In genomic region chr7:99876345-99876744, GRCm38 (mm10) we compare ENCODE assay signal across 9 mouse cellular contexts. TPM values are rescaled to one million over a fixed set of nuclear protein-coding genes. Genes with fewer than 3 reads are reported as not detected.
A peak's percentile ranks its signal among the peaks of the same experiment; 100 is the strongest.
DNase-seq lines count a peak whose midpoint lies in the region; ATAC-seq and TF ChIP-seq lines count a peak whose summit lies in the region.
"Had no signal": no experiment of that assay in that cellular context is flagged by ENCODE, and none has a peak within 500 bp of the region (broad histone marks: within the 10 kb centered on the region; RNA-seq: fewer than 3 reads in every experiment).

No protein-coding gene starts in this region.

- no peak overlapping the region for H3K9ac ChIP-seq in forebrain, postnatal 0 days
- H3K9ac ChIP-seq: stomach, embryonic 15.5 days had no signal

- peaks cover 8% of the 10 kb centered on the region; the same call in 1 of the 2 replicates for H3K4me1 ChIP-seq in forebrain, postnatal 0 days (ENCODE audit: insufficient read depth)
- H3K4me1 ChIP-seq: stomach, embryonic 15.5 days had no signal

- H3K4me2 ChIP-seq in forebrain, postnatal 0 days (ENCODE audit: low read depth) = no peak overlapping the region
- H3K4me2 ChIP-seq: stomach, embryonic 15.5 days had no signal

- H3K27ac ChIP-seq in forebrain, postnatal 0 days (ENCODE audit: low read depth, low read length) = no peak overlapping the region
- H3K27ac ChIP-seq: stomach, embryonic 15.5 days had no signal

- H3K36me3 ChIP-seq in forebrain, postnatal 0 days (ENCODE audit: insufficient read depth) = no peaks in the 10 kb centered on the region
- H3K36me3 ChIP-seq: stomach, embryonic 15.5 days had no signal

- peak; percentile 94 for TF ChIP-seq CTCF in forebrain, postnatal 0 days (IDR thresholded peaks at IDR 0.05; ENCODE audit: low read depth)

- 3% methylated on average over 3 of the region's 3 CpGs for WGBS in forebrain, postnatal 0 days

- peak; percentile 74 for ATAC-seq in forebrain, postnatal 0 days
- peak; percentile 78 to 84 for ATAC-seq in hematopoietic stem cell, adult 5-6 weeks (replicated peaks in 1 of 2; ENCODE audit: insufficient read depth in 1 of 2, low FRiP score in 2 of 2, low TSS enrichment in 1 of 2, low read depth in 1 of 2, poor library complexity in 2 of 2, severe bottlenecking in 2 of 2)

- no peak overlapping the region for H3K4me3 ChIP-seq in forebrain, postnatal 0 days (ENCODE audit: low read depth, low read length)
- H3K4me3 ChIP-seq: stomach, embryonic 15.5 days had no signal

- DNase-seq in T-cell, adult 2 months (ENCODE audit: low spot score) = peak; percentile 77
- peak; percentile 40 for DNase-seq in cerebellum, adult 11-12 months
- peak; percentile 92 for DNase-seq in forebrain, postnatal 0 days
- peak; percentile 84 to 86 for DNase-seq in layer of hippocampus, postnatal 36 days
- DNase-seq in mesoderm, embryonic 11.5 days (ENCODE audit: low read depth, low spot score) = peak; percentile 85
- peak; percentile 94 for DNase-seq in right cerebral cortex, postnatal 4 days
- DNase-seq in yolk sac, embryonic 10.5 days (ENCODE audit: low spot score) = peak; percentile 72

- H3K9me3 ChIP-seq in forebrain, postnatal 0 days (ENCODE audit: low read length) = no peaks in the 10 kb centered on the region
- H3K9me3 ChIP-seq: stomach, embryonic 15.5 days had no signal

- H3K27me3 ChIP-seq in forebrain, postnatal 0 days (ENCODE audit: insufficient read depth, low read length) = no peaks in the 10 kb centered on the region
- H3K27me3 ChIP-seq: stomach, embryonic 15.5 days had no signal

RNA-seq across cellular contexts. Expression of gene Spcs2, which starts 13.1 kb away (rescaled TPM):
- total RNA-seq in forebrain, postnatal 0 days (2014; rRNA removed) = 115 and 123 TPM in 2 replicates
- polyA plus RNA-seq in forebrain, postnatal 0 days (2015; fragmentation: Nextera tagmentation; extraction: Ambion mirVana) = 235 and 257 TPM in 2 replicates
- 168 and 175 TPM in 2 replicates for total RNA-seq in hematopoietic stem cell, adult 5-6 weeks (2017)
- 100 to 1,000 TPM; 103 to 106 TPM for total RNA-seq in layer of hippocampus, postnatal 36 days (2021)

RNA-seq across cellular contexts. Expression of gene Xrra1, which starts 17.4 kb away (rescaled TPM):
- total RNA-seq in forebrain, postnatal 0 days (2014; rRNA removed) = 0.62 and 2.0 TPM in 2 replicates
- 1.7 and 2.0 TPM in 2 replicates for polyA plus RNA-seq in forebrain, postnatal 0 days (2015; fragmentation: Nextera tagmentation; extraction: Ambion mirVana)
- total RNA-seq in hematopoietic stem cell, adult 5-6 weeks (2017) = not detected in 2 replicates
- total RNA-seq in layer of hippocampus, postnatal 36 days (2021) = 1 to 10 TPM in 1 of 2 experiments, under 1 TPM in 1; 0.72 to 1.3 TPM

RNA-seq across cellular contexts. Expression of gene Neu3, which starts 48.1 kb away (rescaled TPM):
- 2.2 and 2.3 TPM in 2 replicates for total RNA-seq in forebrain, postnatal 0 days (2014; rRNA removed)
- 0.65 and 1.5 TPM in 2 replicates for polyA plus RNA-seq in forebrain, postnatal 0 days (2015; fragmentation: Nextera tagmentation; extraction: Ambion mirVana)
- total RNA-seq in hematopoietic stem cell, adult 5-6 weeks (2017) = 3.7 and 6.1 TPM in 2 replicates
- total RNA-seq in layer of hippocampus, postnatal 36 days (2021) = 1 to 10 TPM; 2.4 to 2.7 TPM

Comparison
In these comparisons a context has a peak if more than half of its experiments do, and no peak if none do; other contexts are left out.
1. DNase-seq: peak in every context shown above with its lines; median percentile 94 in right cerebral cortex, postnatal 4 days; 92 in forebrain, postnatal 0 days; 85 in layer of hippocampus, postnatal 36 days; 85 in mesoderm, embryonic 11.5 days; 77 in T-cell, adult 2 months; 72 in yolk sac, embryonic 10.5 days; 40 in cerebellum, adult 11-12 months.